Mouse (Mus musculus) C2C12 (cell line): ENCODE measurements at regions not wholly inside any gene's neighbourhood (a gene's known extent, or its start where the extent isn't known, plus 50 kb on each side); places are given as distances from the start of the nearest gene placed in this dataset.

Experiments
- CTCF ChIP-seq: IDR thresholded peaks from one replicate; pipeline ENCODE4 v1.5.1; 2011; ENCODE audit not compliant: control insufficient read depth, insufficient read depth, insufficient read length
- FOSL1 ChIP-seq: IDR thresholded peaks from one replicate; pipeline ENCODE4 v1.8.0; 2011; ENCODE audit warnings: mild to moderate bottlenecking, low read length; ENCODE audit not compliant: poor library complexity, insufficient read depth, severe bottlenecking
- MAX ChIP-seq: IDR thresholded peaks from one replicate; pipeline ENCODE4 v1.6.1; 2011; ENCODE audit warnings: mild to moderate bottlenecking, control low read depth
- MYOD1 ChIP-seq: IDR thresholded peaks from one replicate; pipeline ENCODE4 v1.6.1; 2011; ENCODE audit warnings: low read depth; ENCODE audit not compliant: control insufficient read depth, insufficient read length

DNA sequence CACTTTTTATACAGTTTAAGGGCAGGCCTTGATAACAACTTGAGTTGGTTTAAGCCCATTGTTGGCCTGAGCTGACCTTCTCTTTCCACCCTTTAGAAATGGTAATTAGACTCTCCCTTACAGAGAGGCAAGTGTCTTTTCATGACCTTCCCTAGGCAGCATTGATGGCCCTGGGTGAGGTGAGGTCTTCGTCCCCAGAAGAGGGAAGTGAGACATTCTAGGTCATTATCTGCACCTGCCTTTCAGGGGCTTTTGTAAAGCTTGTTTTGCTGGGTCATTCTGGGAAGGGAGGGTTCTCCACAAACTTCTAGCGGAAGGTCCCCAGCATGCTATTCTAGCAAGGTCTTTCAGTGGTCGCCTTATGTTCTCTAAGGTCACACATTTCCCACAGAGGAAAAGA, 93.6 kb upstream of the Foxn2 start:
- no peak for TF ChIP-seq CTCF
- no peak for TF ChIP-seq FOSL1
- no peak for TF ChIP-seq MAX
- TF ChIP-seq MYOD1 = no peak
